Mouse (Mus musculus) forebrain, embryonic 12.5 days (tissue): ENCODE results near the gene Metap1d. TPM values are rescaled to one million over a fixed set of nuclear protein-coding genes. Genes with fewer than 3 reads are reported as not detected.
A peak's percentile ranks its signal among the peaks of the same experiment; 100 is the strongest.

Experiments
- ATAC-seq: fragments of 200-750 bp; cut with Nextera tagmentation; 2 replicates; pipeline ENCODE4 v1.8.0; 2017; ENCODE audit warnings: moderate TSS enrichment; ENCODE audit not compliant: low FRiP score
- H3K27ac ChIP-seq: fragments of 300-500 bp; sonication (generic); 2 replicates; pipeline ENCODE4 v1.5.1; 2016; ENCODE audit warnings: mild to moderate bottlenecking
- H3K27me3 ChIP-seq: fragments of 300-500 bp; sonication (generic); 2 replicates; pipeline ENCODE4 v1.6.1; 2016; ENCODE audit warnings: mild to moderate bottlenecking
- H3K36me3 ChIP-seq: fragments of 300-500 bp; sonication (generic); replicated peaks from 2 replicates; pipeline ENCODE4 v1.6.1; 2016; ENCODE audit warnings: mild to moderate bottlenecking
- H3K4me1 ChIP-seq: fragments of 300-500 bp; sonication (generic); 2 replicates; pipeline ENCODE4 v1.6.1; 2016
- H3K4me2 ChIP-seq: fragments of 300-500 bp; sonication (generic); 2 replicates; pipeline ENCODE4 v1.6.1; 2016; ENCODE audit warnings: mild to moderate bottlenecking, moderate library complexity
- H3K4me3 ChIP-seq: fragments of 300-500 bp; sonication (generic); replicated peaks from 2 replicates; pipeline ENCODE4 v1.5.1; 2016; ENCODE audit warnings: mild to moderate bottlenecking
- H3K9ac ChIP-seq: fragments of 300-500 bp; sonication (generic); 2 replicates; pipeline ENCODE4 v1.6.1; 2016; ENCODE audit warnings: mild to moderate bottlenecking
- H3K9me3 ChIP-seq: fragments of 300-500 bp; sonication (generic); 2 replicates; pipeline ENCODE4 v1.6.1; 2016
- WGBS: fragments of 180-500 bp; shearing (Covaris S2); methylation state at CpG from one replicate; pipeline ENCODE4 v1.1.7; 2016; 5-methylcytosine and 5-hydroxymethylcytosine counted together
- polyA plus RNA-seq: library from polyadenylated mRNA; unstranded; fragments of >200 nt; fragmentation: Nextera tagmentation; extraction: Ambion mirVana; gene quantifications from 2 replicates; pipeline ENCODE4 v1.2.1, GENCODE M21; 2016

The Metap1d gene
- polyA plus RNA-seq, 1 experiment from 2014 or later, result 41.2 TPM

- Histone ChIP-seq H3K27ac (0 out of 2 replicates have a peak overlapping the region, but pooled peaks have one; percentile 26), H3K36me3 (no peaks in the 10 kb centered on the region), H3K27me3 (no peaks in the 10 kb centered on the region), H3K4me3 (no peak overlapping the region), H3K9ac (no peak overlapping the region), H3K4me2 (no peak overlapping the region), H3K4me1 (peaks cover 8% of the 10 kb centered on the region), H3K9me3 (no peaks in the 10 kb centered on the region)
- no peak for ATAC-seq
- WGBS, result 90% methylated on average over 7 of the region's 7 CpGs
Measured at GRCm38 (mm10) chr2:71511209-71511608, 58.1 kb downstream of the Metap1d start.

GRCm38 (mm10) chr2:71512326-71512725 lies 59.2 kb downstream of the Metap1d start:
- peak; percentile 67 for ATAC-seq
- no peaks in the 10 kb centered on the region for H3K27me3 ChIP-seq
- peak overlapping the region; percentile 51 for H3K27ac ChIP-seq

GRCm38 (mm10) chr2:71516995-71517394 lies 63.9 kb downstream of the Metap1d start:
- H3K4me3 ChIP-seq, result no peak overlapping the region
- peaks cover 25% of the 10 kb centered on the region for H3K4me1 ChIP-seq
- peak overlapping the region; percentile 3; the same call in 1 of the 2 replicates for H3K4me2 ChIP-seq
- peak; percentile 76 for ATAC-seq
- WGBS, result 5% methylated on average over 4 of the region's 4 CpGs
- peak overlapping the region; percentile 83 for H3K27ac ChIP-seq
- no peaks in the 10 kb centered on the region for H3K9me3 ChIP-seq
- H3K27me3 ChIP-seq, result peaks cover 20% of the 10 kb centered on the region
- H3K9ac ChIP-seq, result no peak overlapping the region
- no peaks in the 10 kb centered on the region for H3K36me3 ChIP-seq

More at GRCm38 (mm10) chr2:71512326-71512725, 59.2 kb downstream of the Metap1d start:
- Histone ChIP-seq H3K4me2 (no peak overlapping the region), H3K36me3 (no peaks in the 10 kb centered on the region), H3K4me1 (peaks cover 14% of the 10 kb centered on the region), H3K9me3 (no peaks in the 10 kb centered on the region), H3K4me3 (no peak overlapping the region), H3K9ac (no peak overlapping the region)
- 67% methylated on average over 9 of the region's 9 CpGs for WGBS

GRCm38 (mm10) chr2:71517466-71518099 lies 64.5 kb downstream of the Metap1d start:
- peak overlapping the region; percentile 19; the same call in 1 of the 2 replicates for H3K4me2 ChIP-seq
- H3K9ac ChIP-seq, result no peak overlapping the region
- no peaks in the 10 kb centered on the region for H3K9me3 ChIP-seq
- 12% methylated on average over 8 of the region's 8 CpGs for WGBS
- ATAC-seq, result peak; percentile 87
- H3K36me3 ChIP-seq, result no peaks in the 10 kb centered on the region
- H3K4me3 ChIP-seq, result no peak overlapping the region
- peaks cover 22% of the 10 kb centered on the region for H3K27me3 ChIP-seq
- peaks cover 25% of the 10 kb centered on the region for H3K4me1 ChIP-seq
- H3K27ac ChIP-seq, result peak overlapping the region; percentile 83

GRCm38 (mm10) chr2:71522871-71523270 lies 69.8 kb downstream of the Metap1d start:
- Histone ChIP-seq H3K36me3 (no peaks in the 10 kb centered on the region), H3K9me3 (no peaks in the 10 kb centered on the region), H3K4me3 (no peak overlapping the region), H3K27ac (no peak overlapping the region), H3K4me1 (peaks cover 12% of the 10 kb centered on the region), H3K9ac (no peak overlapping the region), H3K4me2 (no peak overlapping the region), H3K27me3 (peaks cover 71% of the 10 kb centered on the region)
- WGBS, result 73% methylated on average over 4 of the region's 4 CpGs
- ATAC-seq, result no peak

GRCm38 (mm10) chr2:71523431-71523830 lies 70.4 kb downstream of the Metap1d start:
- WGBS, result 47% methylated on average over 4 of the region's 4 CpGs
- ATAC-seq, result no peak
- H3K27me3 ChIP-seq, result peaks cover 75% of the 10 kb centered on the region
- H3K27ac ChIP-seq, result no peak overlapping the region
- no peaks in the 10 kb centered on the region for H3K36me3 ChIP-seq
- H3K9me3 ChIP-seq, result no peaks in the 10 kb centered on the region
- peaks cover 11% of the 10 kb centered on the region for H3K4me1 ChIP-seq
- peak overlapping the region; percentile 25 for H3K4me2 ChIP-seq
- H3K4me3 ChIP-seq, result no peak overlapping the region
- no peak overlapping the region for H3K9ac ChIP-seq

GRCm38 (mm10) chr2:71524763-71525162 lies 71.7 kb downstream of the Metap1d start:
- H3K4me2 ChIP-seq, result peak overlapping the region; percentile 61
- 18% methylated on average over 13 of the region's 13 CpGs for WGBS
- peak overlapping the region; percentile 38; the same call in 1 of the 2 replicates for H3K9ac ChIP-seq

GRCm38 (mm10) chr2:71526595-71527322 lies 73.7 kb downstream of the Metap1d start:
- 6% methylated on average over 10 of the region's 10 CpGs for WGBS
- peak overlapping the region; percentile 30 for H3K9ac ChIP-seq
- H3K36me3 ChIP-seq, result no peaks in the 10 kb centered on the region
- H3K27ac ChIP-seq, result peak overlapping the region; percentile 92
- H3K4me3 ChIP-seq, result peak overlapping the region; percentile 49
- ATAC-seq, result no peak
- no peaks in the 10 kb centered on the region for H3K9me3 ChIP-seq
- peaks cover 89% of the 10 kb centered on the region for H3K27me3 ChIP-seq
- H3K4me2 ChIP-seq, result peak overlapping the region; percentile 61
- H3K4me1 ChIP-seq, result peaks cover 29% of the 10 kb centered on the region

More at GRCm38 (mm10) chr2:71524763-71525162, 71.7 kb downstream of the Metap1d start:
- peak overlapping the region; percentile 49 for H3K4me3 ChIP-seq
- peaks cover 18% of the 10 kb centered on the region for H3K4me1 ChIP-seq
- no peaks in the 10 kb centered on the region for H3K9me3 ChIP-seq
- H3K27me3 ChIP-seq, result peaks cover 87% of the 10 kb centered on the region
- no peaks in the 10 kb centered on the region for H3K36me3 ChIP-seq
- ATAC-seq, result no peak
- peak overlapping the region; percentile 65; the same call in 1 of the 2 replicates for H3K27ac ChIP-seq

- Histone ChIP-seq H3K27me3 (peaks cover 95% of the 10 kb centered on the region), H3K4me3 (peak overlapping the region; percentile 49), H3K4me1 (peaks cover 32% of the 10 kb centered on the region), H3K9me3 (no peaks in the 10 kb centered on the region), H3K27ac (peak overlapping the region; percentile 92), H3K4me2 (peak overlapping the region; percentile 61), H3K36me3 (no peaks in the 10 kb centered on the region), H3K9ac (peak overlapping the region; percentile 30)
- 2% methylated on average over 24 of the region's 24 CpGs for WGBS
- no peak for ATAC-seq
Measured at GRCm38 (mm10) chr2:71527323-71528013, 74.4 kb downstream of the Metap1d start.

- H3K9ac ChIP-seq, result peak within 1 kb of the TSS; percentile 82
- peak within 1 kb of the TSS; percentile 61 for H3K4me2 ChIP-seq
- no peaks in the 10 kb centered on the region for H3K36me3 ChIP-seq
- H3K27ac ChIP-seq, result peak within 1 kb of the TSS; percentile 92
- H3K27me3 ChIP-seq, result peaks cover 95% of the 10 kb centered on the region
- no peaks in the 10 kb centered on the region for H3K9me3 ChIP-seq
- ATAC-seq, result peak; percentile 51
- peaks cover 33% of the 10 kb centered on the region for H3K4me1 ChIP-seq
- H3K4me3 ChIP-seq, result peak within 1 kb of the TSS; percentile 49
- WGBS, result under 1% methylated on average over 26 of the region's 26 CpGs
Measured at GRCm38 (mm10) chr2:71528014-71528713, 75.1 kb downstream of the Metap1d start, which contains the start of gene Dlx1. Dlx1 (plus strand) TSS chr2:71528113.

- ATAC-seq, result peak; percentile 27
- Histone ChIP-seq H3K9ac (peak overlapping the region; percentile 82), H3K4me3 (peak overlapping the region; percentile 49), H3K36me3 (no peaks in the 10 kb centered on the region), H3K4me1 (peaks cover 28% of the 10 kb centered on the region), H3K4me2 (peak overlapping the region; percentile 61), H3K27me3 (peaks cover 95% of the 10 kb centered on the region), H3K9me3 (no peaks in the 10 kb centered on the region), H3K27ac (peak overlapping the region; percentile 92)
- WGBS, result 1% methylated on average over 54 of the region's 57 CpGs
Measured at GRCm38 (mm10) chr2:71528714-71529510, 75.8 kb downstream of the Metap1d start.
